Mouse (Mus musculus) hindbrain, embryonic 11.5 days (tissue): ENCODE results near the gene Pmepa1. TPM values are rescaled to one million over a fixed set of nuclear protein-coding genes. Genes with fewer than 3 reads are reported as not detected.
A peak's percentile ranks its signal among the peaks of the same experiment; 100 is the strongest.

Experiments
- ATAC-seq: fragments of 200-750 bp; cut with Nextera tagmentation; 2 replicates; pipeline ENCODE4 v1.8.0; 2017; ENCODE audit warnings: mild to moderate bottlenecking, moderate TSS enrichment, moderate library complexity; ENCODE audit not compliant: low FRiP score
- DNase-seq: peaks from one replicate; pipeline ENCODE4 v3.0.0-alpha.2; 2015; ENCODE audit warnings: low spot score
- H3K27ac ChIP-seq: fragments of 300-500 bp; sonication (generic); 2 replicates; pipeline ENCODE4 v1.5.1; 2014; ENCODE audit warnings: mild to moderate bottlenecking, low read depth, low read length
- H3K27me3 ChIP-seq: fragments of 300-500 bp; sonication (generic); 2 replicates; pipeline ENCODE4 v1.6.1; 2014; ENCODE audit warnings: mild to moderate bottlenecking, low read length, moderate library complexity, mixed read lengths; ENCODE audit not compliant: control insufficient read depth, insufficient read depth
- H3K36me3 ChIP-seq: fragments of 300-500 bp; sonication (generic); 2 replicates; pipeline ENCODE4 v1.6.1; 2014; ENCODE audit warnings: mild to moderate bottlenecking, low read length, moderate library complexity, mixed read lengths; ENCODE audit not compliant: control insufficient read depth, insufficient read depth
- H3K4me1 ChIP-seq: fragments of 300-500 bp; sonication (generic); replicated peaks from 2 replicates; pipeline ENCODE4 v1.6.1; 2014; ENCODE audit warnings: low read length, mixed read lengths; ENCODE audit not compliant: control insufficient read depth, insufficient read depth
- H3K4me2 ChIP-seq: fragments of 300-500 bp; sonication (generic); replicated peaks from 2 replicates; pipeline ENCODE4 v1.6.1; 2014; ENCODE audit warnings: mild to moderate bottlenecking, low read depth, low read length
- H3K4me3 ChIP-seq: fragments of 300-500 bp; sonication (generic); 2 replicates; pipeline ENCODE4 v1.5.1; 2014; ENCODE audit warnings: low read depth, low read length
- H3K9ac ChIP-seq: fragments of 300-500 bp; sonication (generic); 2 replicates; pipeline ENCODE4 v1.6.1; 2014; ENCODE audit warnings: low read depth, low read length
- H3K9me3 ChIP-seq: fragments of 300-500 bp; sonication (generic); 2 replicates; pipeline ENCODE4 v1.6.1; 2016; ENCODE audit warnings: low read length; ENCODE audit not compliant: control insufficient read depth
- WGBS: fragments of 180-500 bp; shearing (Covaris S2); extraction: QIAGEN DNeasy Blood & Tissue Kit; methylation state at CpG from one replicate; pipeline ENCODE4 v1.1.7; 2014; 5-methylcytosine and 5-hydroxymethylcytosine counted together
- polyA plus RNA-seq: library from polyadenylated mRNA; unstranded; fragments of >200 nt; fragmentation: Nextera tagmentation; extraction: Ambion mirVana; gene quantifications from 2 replicates; pipeline ENCODE4 v1.2.1, GENCODE M21; 2014

Pmepa1 gene
- polyA plus RNA-seq, 1 experiment from 2014 or later: 5.0 TPM

GRCm38 (mm10) chr2:173244108-173244507, 32.2 kb downstream of the Pmepa1 start:
- 76% methylated on average over 3 of the region's 3 CpGs for WGBS
- Histone ChIP-seq H3K27me3 (0 out of 2 replicates have a peak, but pooled peaks cover 2% of the 10 kb centered on the region), H3K4me3 (no peak overlapping the region), H3K27ac (no peak overlapping the region), H3K9ac (no peak overlapping the region), H3K9me3 (no peaks in the 10 kb centered on the region), H3K4me2 (no peak overlapping the region), H3K36me3 (no peaks in the 10 kb centered on the region), H3K4me1 (peaks cover 30% of the 10 kb centered on the region)
- DNase-seq: no peak
- no peak for ATAC-seq

GRCm38 (mm10) chr2:173243616-173244015, 32.7 kb downstream of the Pmepa1 start:
- Histone ChIP-seq H3K27ac (no peak overlapping the region), H3K27me3 (0 out of 2 replicates have a peak, but pooled peaks cover 2% of the 10 kb centered on the region), H3K4me3 (no peak overlapping the region), H3K4me2 (no peak overlapping the region), H3K4me1 (peaks cover 33% of the 10 kb centered on the region), H3K36me3 (no peaks in the 10 kb centered on the region), H3K9me3 (no peaks in the 10 kb centered on the region), H3K9ac (no peak overlapping the region)
- no peak for DNase-seq
- no peak for ATAC-seq
- 75% methylated on average over 9 of the region's 9 CpGs for WGBS

- Histone ChIP-seq H3K9ac (no peak overlapping the region), H3K27ac (peak overlapping the region; percentile 54; the same call in 1 of the 2 replicates), H3K4me3 (no peak overlapping the region), H3K36me3 (no peaks in the 10 kb centered on the region), H3K4me2 (no peak overlapping the region), H3K4me1 (peaks cover 38% of the 10 kb centered on the region), H3K27me3 (0 out of 2 replicates have a peak, but pooled peaks cover 2% of the 10 kb centered on the region), H3K9me3 (no peaks in the 10 kb centered on the region)
- WGBS: 9% methylated on average over 12 of the region's 12 CpGs
- ATAC-seq (peak; percentile 71), DNase-seq (peak; percentile 79)
Observed at GRCm38 (mm10) chr2:173242874-173243273, 33.5 kb downstream of the Pmepa1 start.

GRCm38 (mm10) chr2:173240738-173241137, 35.6 kb downstream of the Pmepa1 start:
- no peaks in the 10 kb centered on the region for H3K36me3 ChIP-seq
- H3K4me3 ChIP-seq: no peak overlapping the region
- 44% methylated on average over 9 of the region's 9 CpGs for WGBS
- H3K9ac ChIP-seq: no peak overlapping the region
- no peak overlapping the region for H3K4me2 ChIP-seq
- ATAC-seq (no peak), DNase-seq (no peak)
- no peaks in the 10 kb centered on the region for H3K9me3 ChIP-seq
- H3K27me3 ChIP-seq: 0 out of 2 replicates have a peak, but pooled peaks cover 2% of the 10 kb centered on the region
- peaks cover 37% of the 10 kb centered on the region for H3K4me1 ChIP-seq
- H3K27ac ChIP-seq: no peak overlapping the region

- Histone ChIP-seq H3K4me2 (0 out of 2 replicates have a peak overlapping the region, but pooled peaks have one; percentile 21), H3K27ac (peak overlapping the region; percentile 82), H3K36me3 (no peaks in the 10 kb centered on the region), H3K9ac (peak overlapping the region; percentile 38), H3K27me3 (no peaks in the 10 kb centered on the region), H3K9me3 (no peaks in the 10 kb centered on the region), H3K4me1 (peaks cover 40% of the 10 kb centered on the region), H3K4me3 (no peak overlapping the region)
- WGBS: 9% methylated on average over 14 of the region's 14 CpGs
- ATAC-seq (peak; percentile 44), DNase-seq (peak; percentile 78)
Observed at GRCm38 (mm10) chr2:173238522-173238921, 37.8 kb downstream of the Pmepa1 start.

GRCm38 (mm10) chr2:173235435-173236332, 40.6 kb downstream of the Pmepa1 start:
- no peak overlapping the region for H3K27ac ChIP-seq
- ATAC-seq (no peak), DNase-seq (no peak)
- H3K9ac ChIP-seq: no peak overlapping the region
- H3K36me3 ChIP-seq: no peaks in the 10 kb centered on the region
- H3K9me3 ChIP-seq: no peaks in the 10 kb centered on the region
- no peaks in the 10 kb centered on the region for H3K27me3 ChIP-seq
- H3K4me1 ChIP-seq: peaks cover 23% of the 10 kb centered on the region
- no peak overlapping the region for H3K4me2 ChIP-seq
- WGBS: 69% methylated on average over 8 of the region's 8 CpGs
- no peak overlapping the region for H3K4me3 ChIP-seq

- no peak overlapping the region for H3K4me2 ChIP-seq
- no peak overlapping the region for H3K27ac ChIP-seq
- no peak for ATAC-seq
- 0 out of 2 replicates have a peak, but pooled peaks cover 2% of the 10 kb centered on the region for H3K36me3 ChIP-seq
- no peak for DNase-seq
- no peak overlapping the region for H3K4me3 ChIP-seq
- no peaks in the 10 kb centered on the region for H3K27me3 ChIP-seq
- no peaks in the 10 kb centered on the region for H3K9me3 ChIP-seq
- H3K4me1 ChIP-seq: peaks cover 9% of the 10 kb centered on the region
- H3K9ac ChIP-seq: no peak overlapping the region
- WGBS: 85% methylated on average over 8 of the region's 8 CpGs
Observed at GRCm38 (mm10) chr2:173232766-173233099, 43.6 kb downstream of the Pmepa1 start.

- Histone ChIP-seq H3K4me2 (no peak overlapping the region), H3K4me1 (peaks cover 7% of the 10 kb centered on the region), H3K9ac (no peak overlapping the region), H3K27ac (no peak overlapping the region), H3K4me3 (no peak overlapping the region), H3K27me3 (no peaks in the 10 kb centered on the region), H3K9me3 (no peaks in the 10 kb centered on the region), H3K36me3 (0 out of 2 replicates have a peak, but pooled peaks cover 3% of the 10 kb centered on the region)
- DNase-seq (no peak), ATAC-seq (no peak)
- WGBS: 83% methylated on average over 22 of the region's 22 CpGs
Observed at GRCm38 (mm10) chr2:173232065-173232765, 44.1 kb downstream of the Pmepa1 start.
